Mouse (Mus musculus) cortical plate, adult 2 months (tissue): Measurements from ENCODE around the gene Bag1.

Experiments
- CTCF ChIP-seq: fragments of 200-500 bp; IDR thresholded peaks from 2 replicates; pipeline ENCODE4 v1.5.1; 2011; ENCODE audit warnings: mild to moderate bottlenecking, control low read depth, low read length; ENCODE audit not compliant: insufficient read depth; ENCODE audit errors: extremely low read depth
- POLR2A ChIP-seq: fragments of 200-500 bp; IDR thresholded peaks from 2 replicates; pipeline ENCODE4 v1.6.1; 2011; ENCODE audit warnings: mild to moderate bottlenecking, low read length, control low read depth; ENCODE audit not compliant: insufficient read depth; ENCODE audit errors: extremely low read depth

GRCm38 (mm10) chr4:40975678-40976077 is 27.6 kb upstream of the Bag1 start:
- TF ChIP-seq CTCF (no peak), POLR2A (no peak)
